Mouse (Mus musculus) activated CD4-positive, CD25-positive, alpha-beta regulatory T cell, adult 4 months (primary cell): Measurements from ENCODE around the gene Rbmxl1. TPM values are rescaled to one million over a fixed set of nuclear protein-coding genes. Genes with fewer than 3 reads are reported as not detected.
"Not testable (repeated sequence)": the region's sequence is repeated elsewhere in the genome, so short reads cannot be mapped to it uniquely, and the experiment has no call there.

Experiments used
- ATAC-seq: one replicate; pipeline ENCODE4 v1.8.0; 2017
- polyA plus RNA-seq, 2 experiments: library from polyadenylated mRNA; unstranded; fragments of 100-300 nt; shearing (Covaris generic); gene quantifications; one replicate each; pipeline ENCODE4 v1.2.1; 2017

The Rbmxl1 gene
- 100 to 1,000 TPM in 1 of 2 experiments, 10 to 100 TPM in 1; 88.2 to 121 TPM for polyA plus RNA-seq

DNA sequence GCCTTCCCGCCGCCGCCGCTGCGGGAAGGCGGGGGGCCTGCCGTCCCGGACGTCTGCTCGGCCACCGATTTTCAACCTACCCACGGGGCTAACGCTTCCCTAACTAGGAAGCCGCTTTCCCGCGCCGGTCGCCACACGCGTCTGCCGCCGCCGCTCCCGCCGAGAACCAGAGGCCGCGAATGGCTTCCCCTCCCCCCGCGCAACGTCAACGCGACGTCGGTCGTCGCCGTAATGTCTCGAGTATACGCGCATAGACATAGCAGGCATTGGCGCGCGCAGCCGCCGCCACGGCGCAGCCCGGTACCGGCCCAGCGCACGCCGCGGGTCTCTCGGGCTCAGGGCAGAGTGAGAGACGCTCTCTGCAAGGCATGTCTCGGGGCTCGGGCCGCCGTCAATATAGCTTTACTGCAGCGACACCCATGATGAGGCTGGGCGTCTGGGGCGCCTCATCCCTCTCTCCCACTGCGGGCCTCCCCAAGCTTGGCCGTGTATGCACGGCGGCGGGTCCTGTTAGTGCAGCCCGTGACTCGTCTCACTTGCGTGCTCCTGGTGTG, at the start of gene Rbmxl1:
TSS of gene Rbmxl1 (minus strand) at position 180 of the 554 bp plus-strand sequence.
- ATAC-seq, result peak; percentile 70

DNA sequence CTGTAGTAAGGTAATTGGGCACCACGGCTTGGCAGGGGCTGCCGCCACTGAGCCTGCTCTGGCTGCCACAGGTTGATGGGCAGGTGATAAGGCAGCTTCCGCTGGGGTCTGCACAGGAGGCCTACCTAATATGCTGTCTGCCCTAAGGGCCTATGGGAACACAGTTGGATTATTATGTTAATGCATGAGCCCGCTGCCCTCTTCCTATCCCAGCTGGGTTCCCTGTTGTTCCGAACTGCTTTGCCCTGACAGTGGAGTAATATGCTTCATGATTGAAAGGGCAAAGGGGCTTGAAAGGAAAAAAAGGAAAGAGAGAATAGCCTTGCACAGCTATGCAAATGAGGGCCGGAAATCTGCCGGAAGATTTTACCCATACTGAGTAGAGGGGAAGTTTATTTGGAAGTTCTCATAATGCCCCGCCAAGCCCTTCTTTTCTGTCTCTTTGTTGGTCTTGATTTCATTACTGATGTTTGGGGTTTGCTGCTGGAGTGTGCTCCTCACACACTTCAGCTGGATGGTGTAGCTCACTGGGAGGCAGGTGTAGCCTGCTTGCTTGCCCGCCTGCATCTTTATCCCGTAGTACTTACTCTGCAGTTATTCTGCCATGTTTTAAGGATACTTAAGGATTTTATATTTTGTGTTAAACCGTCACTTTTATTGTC, 48.2 kb upstream of the Rbmxl1 start:
- no peak for ATAC-seq

DNA sequence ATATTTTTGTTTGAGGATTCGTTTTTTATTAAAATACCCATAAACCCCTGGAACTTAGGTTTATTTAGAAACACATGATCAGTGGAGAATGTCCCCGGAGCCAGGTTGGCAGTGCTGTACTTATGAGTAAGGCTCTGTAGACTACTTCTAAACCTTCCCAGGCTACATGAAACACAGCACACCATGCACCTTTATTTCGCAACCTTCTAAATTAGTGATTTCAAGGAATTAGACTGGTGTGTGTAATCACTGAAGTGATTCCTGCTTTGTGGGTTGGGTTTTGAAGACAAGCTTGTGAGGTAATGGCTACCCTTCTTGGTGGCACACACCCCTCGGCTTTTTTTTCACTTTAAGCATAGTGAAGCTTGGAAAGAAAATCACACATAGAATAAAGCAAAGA, 47.1 kb upstream of the Rbmxl1 start:
- ATAC-seq, result no peak

DNA sequence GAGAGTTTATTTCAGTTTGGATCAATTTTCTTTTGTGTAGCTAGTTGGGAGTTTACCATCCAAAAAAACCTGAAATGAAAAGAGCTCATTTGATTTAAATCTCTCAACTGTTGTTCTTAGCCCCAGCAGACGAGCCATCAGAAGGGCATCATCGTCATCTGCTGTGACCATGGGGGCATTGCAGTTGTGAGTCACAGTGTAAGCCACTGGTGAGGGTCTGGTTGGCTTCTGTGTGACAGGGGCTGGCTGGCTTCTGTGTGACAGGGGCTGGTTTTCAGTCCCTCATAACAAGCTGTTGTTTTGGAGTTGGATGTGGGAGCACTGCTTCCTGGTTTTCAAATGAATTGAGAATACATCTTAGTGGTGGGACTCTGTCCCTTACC, 42.0 kb upstream of the Rbmxl1 start:
- no peak for ATAC-seq

DNA sequence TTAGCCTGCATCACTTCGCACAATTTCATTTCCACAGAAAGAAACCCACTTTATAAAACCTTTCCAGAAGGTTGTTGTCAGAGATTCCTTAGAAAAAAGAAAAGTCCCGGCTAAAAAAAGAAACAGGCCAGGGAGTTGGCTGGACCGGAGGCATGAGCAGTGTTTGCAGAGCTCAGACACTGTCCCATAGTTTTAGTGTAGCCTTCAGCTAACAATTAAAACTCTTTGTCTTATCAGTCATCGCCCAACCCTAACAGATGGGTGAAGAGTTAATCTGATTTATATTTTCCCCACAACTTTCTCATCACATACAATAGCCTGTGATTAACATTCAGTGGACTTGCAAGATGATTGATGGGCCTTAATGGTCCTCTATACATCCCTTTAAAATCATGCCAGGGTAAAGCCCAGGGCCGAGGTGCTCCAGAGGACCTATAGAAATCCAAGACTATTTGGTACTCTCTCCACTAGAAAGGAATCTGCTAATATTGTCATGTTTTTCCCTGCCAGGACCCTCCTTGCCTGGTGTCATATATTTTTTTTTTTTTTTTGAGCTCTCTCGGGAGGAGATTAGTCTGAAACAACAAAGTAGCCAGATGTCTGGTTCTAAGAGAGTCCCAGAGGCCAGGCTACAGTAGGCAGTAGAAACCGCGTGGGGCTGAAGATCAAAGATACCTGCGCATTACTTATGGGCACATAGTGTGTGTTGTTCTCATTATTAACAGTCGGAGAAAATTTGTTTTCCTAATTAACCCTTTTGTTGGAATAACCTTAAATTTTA, 41.5 kb upstream of the Rbmxl1 start:
- no peak for ATAC-seq

DNA sequence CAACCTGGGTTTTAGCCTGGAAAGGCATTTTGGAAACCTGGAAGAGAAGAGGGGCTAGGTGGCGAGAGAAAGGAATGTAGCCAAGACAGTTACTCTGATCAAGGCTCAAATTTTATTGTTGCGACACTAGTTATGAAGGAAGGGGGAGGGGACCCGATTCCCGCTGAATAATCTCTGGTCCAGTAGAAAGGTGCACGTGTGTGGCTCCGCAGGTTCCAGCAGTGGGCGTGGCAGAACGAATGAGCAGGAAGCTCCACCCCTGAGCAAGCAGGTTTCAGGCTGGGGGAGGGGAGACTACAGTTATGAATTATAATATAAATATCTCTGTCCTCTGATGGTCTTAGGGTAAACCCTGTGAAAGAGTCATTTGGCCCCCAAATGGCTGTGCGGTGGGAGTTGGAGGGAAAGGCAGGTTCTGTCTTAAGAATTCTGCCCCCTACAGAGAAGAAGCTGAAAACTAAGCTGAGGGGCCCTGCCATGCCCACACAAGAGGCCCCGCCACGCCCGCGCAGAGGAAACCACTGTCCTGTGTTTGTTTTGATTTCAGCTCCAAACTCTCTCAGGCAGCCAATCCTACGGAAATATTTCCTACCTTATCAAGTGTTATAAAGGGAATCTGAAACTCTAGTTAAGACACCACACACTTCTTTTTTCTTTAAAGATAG, 36.6 kb upstream of the Rbmxl1 start:
- ATAC-seq, result not testable (repeated sequence)

DNA sequence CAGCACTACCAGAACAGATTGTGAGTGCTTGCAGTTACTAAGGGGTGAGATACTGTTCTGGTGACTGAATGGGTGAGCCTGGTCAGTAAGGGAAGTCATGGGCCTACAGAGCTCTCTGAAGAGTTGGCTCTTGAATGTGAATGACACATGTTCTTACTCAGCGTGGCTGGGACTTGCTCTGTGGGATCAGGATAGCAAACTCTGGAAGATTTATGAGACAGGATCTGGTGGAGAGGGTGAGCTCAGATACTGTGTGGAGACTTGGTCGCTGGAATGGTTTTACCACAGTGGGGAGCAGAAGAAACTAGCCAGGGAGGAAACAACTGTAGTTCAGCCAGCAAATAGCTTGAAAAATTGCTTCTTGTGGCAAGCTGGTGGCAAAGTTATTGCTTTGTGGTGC, 35.8 kb upstream of the Rbmxl1 start:
- no peak for ATAC-seq

DNA sequence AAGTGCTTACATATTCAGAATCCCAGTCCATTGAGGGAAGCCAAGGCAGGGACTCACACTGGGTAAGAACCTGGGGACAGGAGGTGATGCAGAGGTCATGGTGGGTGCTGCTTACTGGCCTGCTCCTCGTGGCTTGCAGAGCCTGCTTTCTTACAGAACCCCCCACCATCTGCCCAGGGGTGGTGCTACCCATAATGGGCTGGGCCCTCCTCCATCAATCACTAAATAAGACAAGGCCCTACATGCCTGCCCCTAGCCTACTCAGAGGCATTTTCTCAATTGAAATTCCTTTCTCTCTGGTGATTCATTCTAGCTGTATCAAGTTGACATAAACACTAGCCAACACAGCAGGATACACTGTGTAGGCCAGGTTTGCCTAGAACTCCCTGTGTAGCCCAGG, 34.9 kb upstream of the Rbmxl1 start:
- no peak for ATAC-seq

DNA sequence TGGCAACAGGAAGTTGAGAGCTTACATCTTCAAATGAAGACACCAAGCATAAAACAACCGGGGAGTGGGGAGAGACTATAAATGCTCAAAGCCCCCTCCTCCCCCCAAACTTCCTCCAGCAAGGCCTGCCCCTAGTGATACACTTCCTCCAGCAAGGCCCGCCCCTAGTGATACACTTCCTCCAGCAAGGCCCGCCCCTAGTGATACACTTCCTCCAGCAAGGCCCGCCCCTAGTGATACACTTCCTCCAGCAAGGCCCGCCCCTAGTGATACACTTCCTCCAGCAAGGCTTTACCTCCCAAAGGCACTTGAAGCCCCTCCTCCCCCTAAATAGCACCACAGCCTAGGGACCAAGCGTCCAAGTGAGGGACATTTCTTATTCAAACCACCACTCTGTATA, 34.0 kb upstream of the Rbmxl1 start:
- ATAC-seq, result not testable (repeated sequence)

DNA sequence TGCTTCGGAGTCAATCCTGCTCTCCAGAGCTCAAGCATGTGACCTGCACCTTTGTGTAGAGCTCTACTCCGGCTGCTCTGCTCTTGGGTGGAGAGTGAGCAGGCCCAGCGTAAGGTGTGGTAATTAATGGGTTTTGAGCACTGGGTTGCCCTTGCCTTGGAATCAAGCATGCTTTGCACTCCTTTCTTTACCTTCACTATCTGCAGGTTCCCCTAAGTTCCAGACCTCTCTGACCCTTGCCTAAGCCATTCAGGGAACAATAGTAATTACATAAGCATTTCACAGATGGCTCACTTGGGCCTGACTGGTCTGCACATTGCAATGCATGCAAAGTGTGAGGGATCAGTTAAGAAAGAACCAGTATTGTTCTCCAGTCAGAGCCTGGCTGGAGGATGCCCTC, 29.1 kb upstream of the Rbmxl1 start:
- ATAC-seq, result no peak

DNA sequence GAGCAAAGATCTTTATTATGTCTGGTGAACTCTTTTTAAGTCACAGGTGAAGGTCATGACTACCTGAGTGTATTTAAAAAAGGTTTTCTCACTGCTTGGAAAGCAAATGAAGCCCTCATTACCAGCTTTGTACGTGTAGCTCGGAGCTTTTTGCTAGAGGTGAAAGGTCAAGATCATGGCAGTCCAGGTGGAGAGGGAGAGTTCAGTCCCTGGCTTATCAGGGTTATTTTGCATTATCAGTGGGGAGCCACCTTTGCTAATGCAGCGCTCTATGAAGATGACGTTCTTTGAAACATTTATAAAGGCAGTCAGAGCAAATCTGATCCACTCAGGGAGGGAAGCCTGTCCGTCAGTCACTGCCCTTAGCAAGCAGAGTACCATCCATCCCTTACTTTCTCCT, 28.0 kb upstream of the Rbmxl1 start:
- no peak for ATAC-seq

DNA sequence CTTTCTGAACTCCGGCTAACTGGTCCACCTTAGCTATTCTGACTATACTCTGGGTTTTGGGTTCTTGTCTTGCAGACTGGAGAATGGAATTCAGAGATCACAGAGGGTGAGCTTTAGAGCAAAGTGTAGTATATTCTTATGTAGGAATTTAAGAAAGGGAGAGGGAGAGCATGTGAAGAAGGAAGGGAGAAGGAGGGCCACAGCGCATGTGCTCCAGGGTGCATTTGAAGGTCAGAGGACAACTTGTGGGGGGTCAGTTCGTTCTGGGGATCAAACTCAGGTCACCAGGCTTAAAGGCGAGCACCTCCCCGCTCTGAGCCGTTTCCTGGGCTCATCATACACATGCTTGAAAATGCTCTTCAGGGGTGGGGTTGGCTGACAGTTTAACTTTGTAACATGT, 25.3 kb upstream of the Rbmxl1 start:
- no peak for ATAC-seq

DNA sequence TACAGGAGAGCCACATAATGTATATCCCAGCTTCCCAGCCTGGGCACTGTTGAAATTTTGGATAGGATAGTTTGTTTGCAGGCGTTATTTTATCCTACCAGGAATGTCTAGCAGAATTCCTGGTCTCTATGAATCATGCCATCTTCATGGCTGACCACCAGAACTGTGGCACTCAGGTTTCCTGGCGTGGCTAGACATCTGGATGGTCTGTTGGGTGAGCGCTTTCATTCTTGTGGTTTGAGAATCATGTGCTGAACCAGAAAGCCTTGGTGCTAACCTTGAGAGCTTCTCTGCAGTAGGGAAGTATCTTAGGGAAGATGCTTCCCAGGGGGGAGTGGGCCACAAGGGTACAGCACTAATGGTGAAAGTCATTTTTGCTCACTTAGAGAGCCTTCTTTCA, 6.4 kb upstream of the Rbmxl1 start:
- no peak for ATAC-seq

DNA sequence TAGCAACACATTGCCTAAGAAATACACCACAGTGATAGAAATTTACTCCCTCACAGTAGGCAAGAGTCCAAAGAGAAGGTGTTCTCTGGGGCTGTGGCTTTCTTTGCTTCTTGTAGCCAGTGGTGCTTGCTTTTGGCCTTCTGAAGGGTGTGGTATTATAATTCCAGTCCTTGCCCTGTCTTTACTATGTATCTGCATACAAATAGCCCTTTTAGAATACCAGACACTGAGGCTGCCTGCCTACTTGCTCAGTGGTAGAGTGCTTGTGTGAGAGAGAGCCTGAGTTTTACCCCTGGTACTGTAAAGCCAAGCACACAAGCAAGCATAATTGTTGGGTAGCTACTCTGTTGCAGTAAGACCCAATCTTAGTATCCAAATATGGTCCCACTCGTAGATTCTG, 6.0 kb upstream of the Rbmxl1 start:
- ATAC-seq, result no peak

DNA sequence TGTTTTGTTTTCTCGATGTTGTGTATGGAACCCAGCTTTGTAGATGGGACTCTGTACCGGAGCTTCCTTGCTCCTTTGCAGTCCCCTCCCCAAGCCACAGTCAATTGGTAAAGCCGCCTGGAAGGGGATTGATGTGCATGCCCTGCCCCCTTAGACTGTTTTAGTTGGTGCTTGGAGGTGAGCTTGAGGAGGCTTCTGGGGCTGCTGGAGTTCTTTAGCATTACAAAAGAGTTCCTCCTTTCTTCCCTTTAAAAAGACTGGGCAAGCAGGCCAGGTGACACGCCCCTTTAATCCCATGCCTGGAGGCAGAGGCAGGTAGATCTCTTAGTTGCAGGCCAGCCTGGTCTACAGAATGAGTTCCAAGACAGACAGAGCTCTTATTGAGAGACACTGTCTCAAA, 4.4 kb upstream of the Rbmxl1 start:
- ATAC-seq, result no peak

DNA sequence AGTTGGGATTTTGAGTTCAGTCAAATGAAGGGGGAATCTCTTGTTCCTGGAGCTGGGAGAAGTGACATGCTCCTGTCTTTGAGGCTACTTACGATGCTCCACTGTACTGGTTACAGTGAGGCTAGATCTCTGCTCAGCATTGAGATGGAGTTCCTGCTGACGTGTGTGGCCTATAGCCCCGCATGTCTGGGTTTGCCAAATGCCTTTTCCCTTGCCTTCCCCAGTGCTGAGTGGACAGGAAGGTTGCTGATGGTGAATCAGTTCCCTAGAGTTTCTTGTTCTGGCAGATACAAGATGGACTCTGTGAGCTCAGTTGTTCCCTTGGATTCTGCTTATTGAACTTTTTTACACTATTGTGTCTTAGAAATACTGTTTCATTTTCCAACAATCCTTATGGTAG, 2.2 kb upstream of the Rbmxl1 start:
- no peak for ATAC-seq

DNA sequence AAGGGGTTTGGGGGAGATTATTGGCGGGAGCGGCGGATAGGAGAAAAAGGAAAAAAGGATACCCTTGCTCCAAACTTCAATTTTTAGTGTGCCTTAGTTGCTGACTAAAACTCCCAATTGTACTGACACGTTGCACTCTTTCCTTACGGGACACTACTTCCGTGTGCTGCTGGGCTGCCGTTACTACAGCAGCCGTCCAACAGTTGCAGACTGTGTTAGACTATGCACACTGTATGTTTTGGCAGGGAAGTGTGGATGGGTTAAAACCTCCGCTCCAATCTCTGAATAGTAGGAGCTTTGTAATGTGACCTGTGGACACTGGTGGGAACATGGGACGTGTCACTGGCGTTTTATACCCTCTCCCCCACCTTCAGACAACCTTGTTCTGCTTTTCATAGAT, 1.4 kb upstream of the Rbmxl1 start:
- ATAC-seq, result no peak

DNA sequence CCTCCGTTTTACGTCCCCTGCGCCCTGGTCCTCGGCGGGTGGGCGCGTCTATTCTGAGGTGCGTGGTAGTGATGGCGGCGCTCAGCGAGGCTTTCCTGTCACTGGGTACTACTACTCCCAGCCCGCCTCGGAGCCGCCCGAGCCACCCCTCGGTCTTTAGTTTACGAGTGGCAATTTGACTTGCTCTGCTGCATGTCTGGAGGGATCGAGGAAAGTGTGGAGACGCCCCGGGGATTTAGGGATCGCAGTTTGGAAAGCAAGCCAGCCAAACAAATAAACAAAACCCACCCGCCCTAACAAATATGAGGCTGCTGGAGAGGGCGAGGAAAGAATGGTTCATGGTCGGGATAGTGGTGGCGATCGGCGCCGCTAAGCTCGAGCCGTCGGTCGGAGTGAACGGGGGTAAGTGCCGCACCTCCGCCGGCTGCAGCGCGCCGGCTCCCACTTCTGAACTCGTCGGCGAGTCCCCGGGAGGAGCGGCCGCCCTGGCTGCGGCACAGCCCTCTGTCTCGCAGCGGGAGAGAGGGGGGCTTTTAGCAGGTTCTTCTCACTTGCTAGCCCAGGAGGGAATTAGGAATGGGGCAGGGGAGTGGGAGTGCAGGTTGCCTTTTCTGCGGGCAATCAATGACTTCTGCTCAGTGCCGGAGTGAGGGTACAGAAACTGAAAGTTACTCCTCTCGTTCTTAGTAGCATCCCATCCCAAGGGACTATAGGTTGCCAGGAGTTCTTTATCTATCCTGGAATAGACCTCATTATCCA, 754 bp upstream of the Rbmxl1 start, which contains the start of gene Slc10a7:
TSS of gene Slc10a7 (plus strand) at position 74 of the 759 bp plus-strand sequence.
- peak; percentile 84 for ATAC-seq

DNA sequence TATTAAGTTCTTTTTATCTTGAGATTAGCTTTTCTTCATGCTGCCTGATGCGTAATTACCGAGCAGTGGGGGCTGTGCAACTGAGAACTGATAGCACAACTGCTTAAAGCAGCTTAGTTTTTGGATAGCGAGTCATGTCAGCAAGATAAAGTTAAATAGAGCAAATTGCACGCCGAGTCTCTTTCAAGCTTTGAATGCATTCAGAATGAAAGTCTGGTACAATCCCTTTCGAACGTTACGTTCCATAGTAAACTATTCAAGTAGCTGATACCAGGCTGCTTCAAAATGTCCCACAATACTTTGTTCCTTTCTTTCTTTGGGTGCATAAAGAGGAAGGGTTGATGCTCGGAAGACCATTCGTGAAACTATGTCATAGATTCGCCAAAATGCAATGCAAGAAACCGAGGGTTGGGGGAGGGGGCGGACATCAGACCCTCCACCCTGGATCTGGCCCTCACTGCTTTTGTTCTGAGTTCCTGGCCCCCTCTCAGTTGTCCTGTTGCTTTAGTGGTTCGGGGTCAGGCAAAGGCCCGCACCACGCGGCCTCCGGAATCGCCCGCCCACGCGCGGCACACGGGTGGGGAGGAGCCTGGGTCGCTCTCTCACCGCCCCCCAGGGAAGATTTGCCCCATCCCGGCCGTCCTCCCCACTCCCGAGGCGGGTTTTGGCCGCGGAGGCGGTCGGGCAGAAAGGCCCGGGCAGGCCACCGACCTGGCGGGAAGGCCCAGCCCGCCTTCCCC, 549 bp downstream of the Rbmxl1 start:
- ATAC-seq, result peak; percentile 12

DNA sequence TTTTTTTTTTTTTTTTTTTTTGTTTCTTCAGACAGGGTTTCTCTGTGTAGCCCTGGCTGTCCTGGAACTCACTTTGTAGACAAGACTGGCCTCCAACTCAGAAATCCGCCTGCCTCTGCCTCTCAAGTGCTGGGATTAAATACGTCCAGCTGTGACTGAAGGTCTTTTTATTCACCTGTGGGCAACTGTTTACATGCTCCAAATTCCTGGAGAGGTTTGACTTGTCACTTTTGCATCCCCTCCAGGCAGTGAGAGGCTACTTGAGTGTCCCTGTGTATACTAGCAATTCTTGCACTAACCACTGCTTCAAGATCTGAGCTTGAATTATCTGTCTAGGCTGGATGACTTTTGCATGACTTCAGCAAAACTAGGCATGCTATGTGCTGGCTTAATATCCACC, 6.0 kb downstream of the Rbmxl1 start:
- no peak for ATAC-seq

DNA sequence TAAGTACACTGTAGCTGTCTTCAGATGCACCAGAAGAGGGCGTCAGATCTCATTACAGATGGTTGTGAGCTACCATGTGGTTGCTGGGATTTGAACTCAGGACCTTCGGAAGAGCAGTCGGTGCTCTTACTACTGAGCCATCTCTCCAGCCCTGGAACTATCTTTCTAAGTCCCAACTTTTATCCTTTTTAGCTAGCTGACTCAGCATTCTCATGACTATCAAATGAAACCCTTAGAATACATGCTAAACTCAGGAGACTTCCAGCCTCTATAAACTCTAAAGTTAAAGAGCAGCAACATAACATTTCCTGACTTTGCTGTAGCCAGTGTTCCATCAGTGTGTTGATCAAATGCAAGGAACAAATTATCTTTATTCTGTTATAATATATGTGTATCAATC, 12.4 kb downstream of the Rbmxl1 start:
- ATAC-seq, result not testable (repeated sequence)

DNA sequence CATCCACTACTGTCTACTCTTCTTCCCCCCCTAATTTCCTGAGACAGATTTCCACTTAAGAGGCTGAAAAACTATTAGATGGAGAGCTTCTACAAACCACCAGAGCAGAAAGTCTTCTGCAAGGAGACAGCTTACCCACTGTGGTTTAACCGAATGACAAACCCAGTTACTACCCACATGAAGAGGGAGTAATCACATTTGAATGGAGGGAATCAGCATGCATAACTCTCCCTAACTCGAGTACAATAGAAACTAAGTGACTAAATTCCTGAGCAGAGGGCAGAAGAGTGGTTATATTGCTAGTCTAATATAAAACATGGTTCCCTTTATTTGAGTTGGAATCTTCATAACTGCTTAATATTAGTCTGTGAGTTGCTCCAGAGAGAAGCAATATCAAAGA, 15.7 kb downstream of the Rbmxl1 start:
- no peak for ATAC-seq
